Mouse (Mus musculus) ES-E14 (cell line): ENCODE measurements around the gene Apol6.

Experiments
- CHD2 ChIP-seq: IDR thresholded peaks from 2 replicates; pipeline ENCODE4 v1.6.1; 2014; ENCODE audit warnings: mild to moderate bottlenecking, low read depth, low read length, inconsistent platforms
- HCFC1 ChIP-seq: IDR thresholded peaks from 2 replicates; pipeline ENCODE4 v1.6.1; 2012; ENCODE audit warnings: low read length, inconsistent platforms, borderline replicate concordance; ENCODE audit not compliant: insufficient read depth
- MAFK ChIP-seq: IDR thresholded peaks from 2 replicates; pipeline ENCODE4 v1.6.1; 2014; ENCODE audit warnings: mild to moderate bottlenecking, low read depth, low read length, inconsistent platforms; ENCODE audit not compliant: insufficient read depth
- ZC3H11A ChIP-seq: IDR thresholded peaks from 2 replicates; pipeline ENCODE4 v1.6.1; 2012; ENCODE audit warnings: low read depth, mild to moderate bottlenecking, inconsistent platforms, low read length, borderline replicate concordance
- ZNF384 ChIP-seq: IDR thresholded peaks from 2 replicates; pipeline ENCODE4 v1.6.1; 2012; ENCODE audit warnings: low read depth, low read length, inconsistent platforms

GRCm38 (mm10) chr15:77095216-77095615 lies 50.7 kb downstream of the Apol6 start:
- TF ChIP-seq HCFC1 (no peak), CHD2 (no peak), ZC3H11A (no peak), MAFK (no peak), ZNF384 (no peak)
